Mouse (Mus musculus) spleen, embryonic (tissue): Measurements from ENCODE around the gene Gm33543.

Experiments
- CTCF ChIA-PET: fragments of 350-600 bp; sonication (Branson Sonifier 250); formaldehyde crosslinking; loops from one replicate; lab custom pipeline; 2022; lab: Charles Lee

The Gm33543 gene

DNA sequence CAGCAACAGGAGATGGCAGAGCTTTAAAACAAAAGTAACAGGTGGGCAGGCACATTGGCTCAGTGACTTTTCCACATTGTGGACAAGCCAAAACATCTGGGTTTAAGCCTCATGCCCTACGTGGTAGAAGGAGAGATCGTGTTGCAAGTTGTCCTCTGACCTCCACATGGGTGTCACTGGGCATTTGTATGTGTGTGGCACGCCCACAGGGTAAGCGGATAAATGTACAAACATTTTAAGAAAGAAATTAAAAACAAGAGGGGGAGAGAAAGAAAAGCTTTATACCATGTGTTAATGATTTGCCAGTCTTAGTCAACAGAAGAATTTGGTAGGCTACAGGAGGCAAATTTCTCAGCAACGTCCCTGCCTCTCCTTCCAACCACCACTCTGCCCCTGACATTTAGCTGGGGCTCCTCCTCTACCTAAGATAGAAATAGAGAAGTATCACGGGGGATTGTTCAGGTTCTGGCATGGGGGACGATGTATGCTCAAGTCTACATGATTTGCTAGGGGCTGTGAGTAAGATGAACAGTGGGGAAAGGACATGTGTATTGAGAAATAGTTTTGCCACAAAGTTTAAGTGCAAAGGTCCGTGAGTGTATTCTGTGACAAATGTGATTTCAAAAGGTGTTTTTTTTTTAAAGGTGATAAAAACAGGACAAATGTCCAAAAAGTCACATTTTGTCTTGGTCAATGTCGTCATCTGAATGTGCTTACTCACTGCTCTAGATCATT is 6.0 kb downstream of the Gm33543 start:
- CTCF ChIA-PET, result no interaction called here

- CTCF ChIA-PET, result no interaction called here
Observed at GRCm38 (mm10) chr10:95830891-95831290, 11.8 kb downstream of the Gm33543 start.

GRCm38 (mm10) chr10:95829471-95829870 is 13.3 kb downstream of the Gm33543 start:
- CTCF ChIA-PET, result interaction anchor here (0.7 kb wide), 1 partner anchor 113 kb away, joined by 3 read pairs; no protein-coding TSS in a partner anchor

GRCm38 (mm10) chr10:95828374-95828773 is 14.4 kb downstream of the Gm33543 start:
- CTCF ChIA-PET, result interaction anchor here (0.5 kb wide), 1 partner anchor 13 kb away, joined by 3 read pairs; no protein-coding TSS in a partner anchor

DNA sequence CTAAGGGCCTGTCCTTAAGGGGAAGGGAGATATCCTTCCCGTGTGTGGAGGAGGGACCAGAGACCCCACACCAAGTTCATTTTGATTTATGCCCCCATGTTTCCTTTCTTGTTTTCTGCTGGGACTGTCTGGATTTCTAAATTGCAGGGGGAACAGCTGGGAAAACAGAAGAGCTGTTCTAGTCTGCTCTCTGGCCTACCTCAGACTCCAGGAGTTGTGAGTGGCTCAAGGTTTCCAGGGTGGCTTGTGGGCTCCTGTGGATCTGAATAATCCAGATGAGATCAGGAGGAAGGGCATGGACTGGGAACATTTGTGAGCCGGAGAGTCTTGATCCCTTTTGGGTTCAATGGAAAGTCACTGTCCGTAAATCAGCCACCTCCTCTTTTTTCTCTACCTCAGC is 17.1 kb downstream of the Gm33543 start:
- CTCF ChIA-PET, result no interaction called here

- CTCF ChIA-PET, result interaction anchor here (0.6 kb wide), 1 partner anchor 189 kb away, joined by 3 read pairs; no protein-coding TSS in a partner anchor
Observed at GRCm38 (mm10) chr10:95818506-95818905, 24.2 kb downstream of the Gm33543 start.

- CTCF ChIA-PET, result no interaction called here
Observed at GRCm38 (mm10) chr10:95817419-95818161, 25.1 kb downstream of the Gm33543 start.

- CTCF ChIA-PET, result no interaction called here
Observed at GRCm38 (mm10) chr10:95814351-95814750, 28.4 kb downstream of the Gm33543 start.

GRCm38 (mm10) chr10:95811869-95812268 is 30.9 kb downstream of the Gm33543 start:
- CTCF ChIA-PET, result no interaction called here

- CTCF ChIA-PET, result no interaction called here
Observed at GRCm38 (mm10) chr10:95801443-95801811, 41.3 kb downstream of the Gm33543 start.

- CTCF ChIA-PET, result no interaction called here
Observed at GRCm38 (mm10) chr10:95800693-95801442, 41.9 kb downstream of the Gm33543 start.

DNA sequence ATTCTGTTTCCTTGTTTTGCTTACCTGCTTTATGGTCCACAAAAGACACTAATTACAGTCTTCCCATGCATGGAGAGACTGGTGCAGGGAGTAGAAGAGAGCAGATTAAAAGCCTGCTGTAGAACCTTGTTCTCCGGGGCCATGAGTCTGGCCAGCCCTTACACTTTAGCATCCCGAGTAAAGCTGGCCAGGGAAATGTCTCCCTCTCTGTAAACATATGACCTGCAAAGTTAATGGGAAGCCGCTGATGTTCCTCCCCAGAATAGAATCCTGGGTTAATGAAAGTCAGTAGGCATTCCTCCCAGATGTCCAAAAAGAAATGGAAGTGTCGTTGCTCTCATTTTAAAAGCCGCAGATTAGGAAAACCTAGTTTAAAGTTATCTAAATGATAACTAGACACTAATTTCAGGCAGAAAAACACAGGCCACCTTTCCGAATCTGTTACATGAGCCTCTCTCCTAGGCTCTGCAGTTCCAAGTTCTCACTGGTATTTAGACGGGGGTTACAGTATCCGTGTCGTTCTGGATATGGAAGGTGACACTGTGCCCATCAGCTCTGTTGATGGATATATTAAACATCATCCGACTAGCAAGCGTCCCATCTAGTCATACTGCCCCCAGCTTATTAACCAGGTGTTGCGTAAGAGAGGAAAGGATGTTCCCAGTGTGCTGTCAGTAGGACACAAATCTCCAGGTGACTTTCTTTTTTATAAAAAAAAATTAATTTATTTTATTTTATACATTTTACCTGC is 44.9 kb downstream of the Gm33543 start:
- CTCF ChIA-PET, result no interaction called here

DNA sequence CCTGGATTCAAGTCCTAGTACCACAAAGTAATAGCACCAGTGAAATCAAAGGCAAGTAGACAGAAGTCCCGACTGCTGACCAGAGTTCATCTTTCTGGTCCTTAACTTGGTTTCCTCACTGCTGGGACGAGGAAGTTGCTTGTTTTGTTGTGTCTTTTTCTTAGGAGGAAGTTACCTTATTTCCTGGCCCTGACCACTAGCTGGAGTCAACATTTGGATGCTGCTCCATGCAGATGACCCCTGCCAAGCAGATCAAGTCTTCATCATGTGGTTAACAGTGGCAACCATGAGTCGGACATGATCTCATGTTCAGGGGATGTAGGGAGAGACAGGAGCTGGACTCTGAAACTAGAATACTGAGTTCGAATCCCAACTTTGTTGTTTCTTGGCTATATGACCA is 47.2 kb downstream of the Gm33543 start:
- CTCF ChIA-PET, result no interaction called here

DNA sequence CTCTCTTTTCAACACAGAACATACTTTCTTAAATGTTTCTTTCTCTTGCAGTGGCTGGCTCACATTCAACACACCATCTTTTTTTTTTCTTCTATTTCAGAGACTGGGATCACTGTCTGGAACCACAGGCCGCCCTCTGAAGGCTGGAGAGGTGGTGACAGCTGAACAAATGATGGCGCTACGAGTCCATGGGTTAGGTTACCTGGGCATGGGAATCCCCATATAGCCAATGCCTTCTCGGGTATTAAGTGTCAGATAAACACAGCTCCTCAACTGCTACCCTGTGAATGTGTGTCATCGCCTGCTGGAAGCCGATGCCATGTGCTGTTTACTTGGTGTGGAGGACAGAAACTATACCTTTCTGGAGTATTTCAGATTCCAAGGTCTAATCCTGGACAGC is 48.0 kb downstream of the Gm33543 start:
- CTCF ChIA-PET, result interaction anchor here (0.5 kb wide), 1 partner anchor 66 kb away, joined by 3 read pairs; no protein-coding TSS in a partner anchor

GRCm38 (mm10) chr10:95791427-95791804 is 51.3 kb downstream of the Gm33543 start:
- CTCF ChIA-PET, result no interaction called here

- CTCF ChIA-PET, result no interaction called here
Observed at GRCm38 (mm10) chr10:95790771-95791426, 51.8 kb downstream of the Gm33543 start.

DNA sequence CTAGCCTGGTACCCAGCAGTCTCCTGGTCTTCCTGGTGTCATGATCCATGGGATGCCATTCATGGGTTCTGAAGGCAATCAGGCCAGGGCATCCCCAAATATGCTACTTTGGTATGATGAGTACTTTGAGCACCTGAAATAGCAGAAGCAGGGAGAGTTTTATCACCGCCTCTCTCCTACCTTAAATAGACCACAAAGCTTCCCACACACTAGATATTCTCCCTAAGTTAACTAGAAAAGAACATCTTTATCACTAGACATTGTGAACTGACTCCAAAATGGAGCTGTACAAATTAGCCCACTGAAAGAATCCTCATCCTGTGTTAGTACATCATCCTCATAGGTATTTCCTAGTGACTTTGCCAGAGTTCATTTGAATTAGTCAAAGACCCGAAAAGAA is 55.6 kb downstream of the Gm33543 start:
- CTCF ChIA-PET, result no interaction called here

- CTCF ChIA-PET, result no interaction called here
Observed at GRCm38 (mm10) chr10:95784837-95785236, 57.9 kb downstream of the Gm33543 start.

GRCm38 (mm10) chr10:95780881-95781600 is 61.7 kb downstream of the Gm33543 start:
- CTCF ChIA-PET, result no interaction called here

GRCm38 (mm10) chr10:95779801-95780385 is 62.8 kb downstream of the Gm33543 start:
- CTCF ChIA-PET, result no interaction called here
